Mouse (Mus musculus): Measurements from ENCODE around the gene Gm14085. TPM values are rescaled to one million over a fixed set of nuclear protein-coding genes. Genes with fewer than 3 reads are reported as not detected.

Gm14085 gene
- polyA plus RNA-seq, 1 experiment from 2014 or later = 0.32 TPM

GRCm38 (mm10) chr2:122532136-122532801 is 47.5 kb downstream of the Gm14085 start:
- ATAC-seq (replicated peaks; ENCODE audit: low FRiP score, low TSS enrichment, low read depth) (no peak), DNase-seq (ENCODE audit: low spot score) (no peak)
- H3K9ac ChIP-seq (ENCODE audit: low read length) = no peak overlapping the region
- no peaks in the 10 kb centered on the region for H3K36me3 ChIP-seq (ENCODE audit: control insufficient read depth, insufficient read depth, low read length)
- H3K9me3 ChIP-seq (ENCODE audit: control insufficient read depth, low read length) = no peaks in the 10 kb centered on the region
- 82% methylated on average over 2 of the region's 2 CpGs for WGBS
- no peak overlapping the region for H3K4me3 ChIP-seq (ENCODE audit: low read depth, low read length)
- no peak overlapping the region for H3K27ac ChIP-seq (ENCODE audit: low read depth)
- H3K4me2 ChIP-seq (ENCODE audit: low read length) = no peak overlapping the region
- no peaks in the 10 kb centered on the region for H3K27me3 ChIP-seq (replicated peaks; ENCODE audit: control insufficient read depth, insufficient read depth, low read length)
- no peaks in the 10 kb centered on the region for H3K4me1 ChIP-seq (replicated peaks; ENCODE audit: control insufficient read depth, insufficient read depth, low read length)

GRCm38 (mm10) chr2:122532802-122533186 is 48.1 kb downstream of the Gm14085 start:
- no peak overlapping the region for H3K4me3 ChIP-seq (ENCODE audit: low read depth, low read length)
- ATAC-seq (replicated peaks; ENCODE audit: low FRiP score, low TSS enrichment, low read depth) = no peak
- no peak overlapping the region for H3K4me2 ChIP-seq (ENCODE audit: low read length)
- no peak overlapping the region for H3K27ac ChIP-seq (ENCODE audit: low read depth)
- 87% methylated on average over 2 of the region's 2 CpGs for WGBS
- no peaks in the 10 kb centered on the region for H3K36me3 ChIP-seq (ENCODE audit: control insufficient read depth, insufficient read depth, low read length)
- H3K9ac ChIP-seq (ENCODE audit: low read length) = no peak overlapping the region
- H3K27me3 ChIP-seq (replicated peaks; ENCODE audit: control insufficient read depth, insufficient read depth, low read length) = no peaks in the 10 kb centered on the region
- DNase-seq (ENCODE audit: low spot score) = no peak
- H3K9me3 ChIP-seq (ENCODE audit: control insufficient read depth, low read length) = no peaks in the 10 kb centered on the region
- H3K4me1 ChIP-seq (replicated peaks; ENCODE audit: control insufficient read depth, insufficient read depth, low read length) = no peaks in the 10 kb centered on the region

- H3K4me3 ChIP-seq (ENCODE audit: low read depth, low read length) = no peak overlapping the region
- WGBS = 83% methylated on average over 2 of the region's 2 CpGs
- no peaks in the 10 kb centered on the region for H3K9me3 ChIP-seq (ENCODE audit: control insufficient read depth, low read length)
- H3K27me3 ChIP-seq (replicated peaks; ENCODE audit: control insufficient read depth, insufficient read depth, low read length) = no peaks in the 10 kb centered on the region
- H3K4me2 ChIP-seq (ENCODE audit: low read length) = no peak overlapping the region
- no peaks in the 10 kb centered on the region for H3K4me1 ChIP-seq (replicated peaks; ENCODE audit: control insufficient read depth, insufficient read depth, low read length)
- no peak overlapping the region for H3K9ac ChIP-seq (ENCODE audit: low read length)
- H3K27ac ChIP-seq (ENCODE audit: low read depth) = no peak overlapping the region
- no peaks in the 10 kb centered on the region for H3K36me3 ChIP-seq (ENCODE audit: control insufficient read depth, insufficient read depth, low read length)
- no peak for DNase-seq (ENCODE audit: low spot score)
- no peak for ATAC-seq (replicated peaks; ENCODE audit: low FRiP score, low TSS enrichment, low read depth)
Observed at GRCm38 (mm10) chr2:122533378-122533777, 48.6 kb downstream of the Gm14085 start.

- Histone ChIP-seq H3K4me2 (ENCODE audit: low read length) (no peak overlapping the region), H3K4me1 (replicated peaks; ENCODE audit: control insufficient read depth, insufficient read depth, low read length) (no peaks in the 10 kb centered on the region), H3K27me3 (replicated peaks; ENCODE audit: control insufficient read depth, insufficient read depth, low read length) (no peaks in the 10 kb centered on the region), H3K4me3 (ENCODE audit: low read depth, low read length) (no peak overlapping the region), H3K36me3 (ENCODE audit: control insufficient read depth, insufficient read depth, low read length) (no peaks in the 10 kb centered on the region), H3K9me3 (ENCODE audit: control insufficient read depth, low read length) (no peaks in the 10 kb centered on the region), H3K9ac (ENCODE audit: low read length) (no peak overlapping the region), H3K27ac (ENCODE audit: low read depth) (no peak overlapping the region)
- 89% methylated on average over 2 of the region's 2 CpGs for WGBS
- no peak for ATAC-seq (replicated peaks; ENCODE audit: low FRiP score, low TSS enrichment, low read depth)
- no peak for DNase-seq (ENCODE audit: low spot score)
Observed at GRCm38 (mm10) chr2:122534671-122535070, 49.9 kb downstream of the Gm14085 start.

GRCm38 (mm10) chr2:122558317-122558716 is 73.6 kb downstream of the Gm14085 start:
- no peak overlapping the region for H3K4me3 ChIP-seq (ENCODE audit: low read depth, low read length)
- H3K27me3 ChIP-seq (replicated peaks; ENCODE audit: control insufficient read depth, insufficient read depth, low read length) = no peaks in the 10 kb centered on the region
- no peaks in the 10 kb centered on the region for H3K4me1 ChIP-seq (replicated peaks; ENCODE audit: control insufficient read depth, insufficient read depth, low read length)
- no peak overlapping the region for H3K27ac ChIP-seq (ENCODE audit: low read depth)
- no peaks in the 10 kb centered on the region for H3K9me3 ChIP-seq (ENCODE audit: control insufficient read depth, low read length)
- WGBS = 35% methylated on average over 2 of the region's 2 CpGs
- H3K9ac ChIP-seq (ENCODE audit: low read length) = no peak overlapping the region
- ATAC-seq (replicated peaks; ENCODE audit: low FRiP score, low TSS enrichment, low read depth) (no peak), DNase-seq (ENCODE audit: low spot score) (no peak)
- no peak overlapping the region for H3K4me2 ChIP-seq (ENCODE audit: low read length)
- no peaks in the 10 kb centered on the region for H3K36me3 ChIP-seq (ENCODE audit: control insufficient read depth, insufficient read depth, low read length)

- no peak overlapping the region for H3K4me2 ChIP-seq (ENCODE audit: low read length)
- H3K4me1 ChIP-seq (replicated peaks; ENCODE audit: control insufficient read depth, insufficient read depth, low read length) = no peaks in the 10 kb centered on the region
- H3K4me3 ChIP-seq (ENCODE audit: low read depth, low read length) = no peak overlapping the region
- DNase-seq (ENCODE audit: low spot score) (no peak), ATAC-seq (replicated peaks; ENCODE audit: low FRiP score, low TSS enrichment, low read depth) (no peak)
- H3K27ac ChIP-seq (ENCODE audit: low read depth) = no peak overlapping the region
- H3K36me3 ChIP-seq (ENCODE audit: control insufficient read depth, insufficient read depth, low read length) = no peaks in the 10 kb centered on the region
- no peak overlapping the region for H3K9ac ChIP-seq (ENCODE audit: low read length)
- WGBS = 94% methylated on average over 5 of the region's 5 CpGs
- H3K27me3 ChIP-seq (replicated peaks; ENCODE audit: control insufficient read depth, insufficient read depth, low read length) = no peaks in the 10 kb centered on the region
- no peaks in the 10 kb centered on the region for H3K9me3 ChIP-seq (ENCODE audit: control insufficient read depth, low read length)
Observed at GRCm38 (mm10) chr2:122561221-122561620, 76.5 kb downstream of the Gm14085 start.

- Histone ChIP-seq H3K9me3 (ENCODE audit: control insufficient read depth, low read length) (no peaks in the 10 kb centered on the region), H3K4me1 (replicated peaks; ENCODE audit: control insufficient read depth, insufficient read depth, low read length) (no peaks in the 10 kb centered on the region), H3K36me3 (ENCODE audit: control insufficient read depth, insufficient read depth, low read length) (no peaks in the 10 kb centered on the region), H3K4me2 (ENCODE audit: low read length) (no peak overlapping the region), H3K9ac (ENCODE audit: low read length) (no peak overlapping the region), H3K27me3 (replicated peaks; ENCODE audit: control insufficient read depth, insufficient read depth, low read length) (no peaks in the 10 kb centered on the region), H3K27ac (ENCODE audit: low read depth) (no peak overlapping the region), H3K4me3 (ENCODE audit: low read depth, low read length) (no peak overlapping the region)
- 89% methylated on average over 1 of the region's 1 CpGs for WGBS
- DNase-seq (ENCODE audit: low spot score) = no peak
- ATAC-seq (replicated peaks; ENCODE audit: low FRiP score, low TSS enrichment, low read depth) = no peak
Observed at GRCm38 (mm10) chr2:122562251-122562650, 77.5 kb downstream of the Gm14085 start.

- ATAC-seq (replicated peaks; ENCODE audit: low FRiP score, low TSS enrichment, low read depth) (no peak; the same call in 1 of the 2 replicates), DNase-seq (ENCODE audit: low spot score) (peak; percentile 83)
- no peak overlapping the region for H3K4me3 ChIP-seq (ENCODE audit: low read depth, low read length)
- WGBS = 7% methylated on average over 3 of the region's 3 CpGs
- no peaks in the 10 kb centered on the region for H3K9me3 ChIP-seq (ENCODE audit: control insufficient read depth, low read length)
- H3K27me3 ChIP-seq (replicated peaks; ENCODE audit: control insufficient read depth, insufficient read depth, low read length) = no peaks in the 10 kb centered on the region
- H3K4me1 ChIP-seq (replicated peaks; ENCODE audit: control insufficient read depth, insufficient read depth, low read length) = no peaks in the 10 kb centered on the region
- no peak overlapping the region for H3K4me2 ChIP-seq (ENCODE audit: low read length)
- H3K27ac ChIP-seq (ENCODE audit: low read depth) = no peak overlapping the region
- no peaks in the 10 kb centered on the region for H3K36me3 ChIP-seq (ENCODE audit: control insufficient read depth, insufficient read depth, low read length)
- no peak overlapping the region for H3K9ac ChIP-seq (ENCODE audit: low read length)
Observed at GRCm38 (mm10) chr2:122569439-122569838, 84.7 kb downstream of the Gm14085 start.

GRCm38 (mm10) chr2:122570430-122570829 is 85.7 kb downstream of the Gm14085 start:
- H3K27ac ChIP-seq (ENCODE audit: low read depth) = no peak overlapping the region
- H3K9ac ChIP-seq (ENCODE audit: low read length) = no peak overlapping the region
- no peak for ATAC-seq (replicated peaks; ENCODE audit: low FRiP score, low TSS enrichment, low read depth)
- DNase-seq (ENCODE audit: low spot score) = no peak
- no peaks in the 10 kb centered on the region for H3K36me3 ChIP-seq (ENCODE audit: control insufficient read depth, insufficient read depth, low read length)
- WGBS = 76% methylated on average over 4 of the region's 4 CpGs
- H3K9me3 ChIP-seq (ENCODE audit: control insufficient read depth, low read length) = no peaks in the 10 kb centered on the region
- 0 out of 2 replicates have a peak, but pooled peaks cover under 1% of the 10 kb centered on the region for H3K4me1 ChIP-seq (replicated peaks; ENCODE audit: control insufficient read depth, insufficient read depth, low read length)
- no peaks in the 10 kb centered on the region for H3K27me3 ChIP-seq (replicated peaks; ENCODE audit: control insufficient read depth, insufficient read depth, low read length)
- no peak overlapping the region for H3K4me2 ChIP-seq (ENCODE audit: low read length)
- H3K4me3 ChIP-seq (ENCODE audit: low read depth, low read length) = no peak overlapping the region

Data from intestine, embryonic 14.5 days (tissue).